Mouse (Mus musculus) kidney, adult 2 months (tissue): ENCODE data around the gene Fry. TPM values are rescaled to one million over a fixed set of nuclear protein-coding genes. Genes with fewer than 3 reads are reported as not detected.
"Not testable (repeated sequence)": the region's sequence is repeated elsewhere in the genome, so short reads cannot be mapped to it uniquely, and the experiment has no call there.

Experiments
- DNase-seq: peaks from one replicate; pipeline ENCODE4 v3.0.0; 2021
- H3K27ac ChIP-seq: fragments of 200-500 bp; 2 replicates; pipeline ENCODE4 v1.5.1; 2012; ENCODE audit warnings: low read depth, low read length, control low read depth, inconsistent platforms; ENCODE audit not compliant: insufficient read depth
- H3K27me3 ChIP-seq: fragments of 200-500 bp; replicated peaks from 2 replicates; pipeline ENCODE4 v1.6.1; 2012; ENCODE audit warnings: mild to moderate bottlenecking, moderate library complexity, low read length, inconsistent platforms; ENCODE audit not compliant: control insufficient read depth, insufficient read depth
- H3K36me3 ChIP-seq: fragments of 200-500 bp; 2 replicates; pipeline ENCODE4 v1.6.1; 2012; ENCODE audit warnings: mild to moderate bottlenecking, moderate library complexity, low read length, inconsistent platforms; ENCODE audit not compliant: control insufficient read depth, insufficient read depth
- H3K4me1 ChIP-seq: fragments of 200-500 bp; 2 replicates; pipeline ENCODE4 v1.6.1; 2011; ENCODE audit warnings: low read length; ENCODE audit not compliant: control insufficient read depth, insufficient read depth
- H3K4me3 ChIP-seq: fragments of 200-500 bp; 2 replicates; pipeline ENCODE4 v1.5.1; 2011; ENCODE audit warnings: mild to moderate bottlenecking, low read depth, low read length, control low read depth; ENCODE audit not compliant: insufficient read depth
- CTCF ChIP-seq: fragments of 200-500 bp; conservative IDR thresholded peaks from 2 replicates; pipeline ENCODE4 v1.5.1; 2011; ENCODE audit warnings: low read depth, mild to moderate bottlenecking, control low read depth, low read length, moderate library complexity, mixed read lengths; ENCODE audit not compliant: insufficient read depth, insufficient read length
- POLR2A ChIP-seq: fragments of 200-500 bp; IDR thresholded peaks from one replicate; pipeline ENCODE4 v1.6.1; 2011; ENCODE audit warnings: low read depth, low read length, control low read depth
- WGBS: fragments of 180-500 bp; shearing (Covaris S2); methylation state at CpG from one replicate; pipeline ENCODE4 v1.1.7; 2018; 5-methylcytosine and 5-hydroxymethylcytosine counted together
- polyA plus RNA-seq: library from polyadenylated mRNA; depleted of rRNA; stranded (reverse); fragments of >200 nt; gene quantifications from 2 replicates; pipeline ENCODE4 v1.2.3, GENCODE M21; 2012

Fry gene
- polyA plus RNA-seq, 1 experiment, result 12.9 TPM

GRCm38 (mm10) chr5:150490285-150490684 lies 371.8 kb downstream of the Fry start:
- DNase-seq, result no peak
- Histone ChIP-seq H3K4me3 (no peak overlapping the region), H3K36me3 (no peaks in the 10 kb centered on the region), H3K27ac (no peak overlapping the region), H3K27me3 (no peaks in the 10 kb centered on the region), H3K4me1 (no peaks in the 10 kb centered on the region)
- TF ChIP-seq CTCF, result no peak
- TF ChIP-seq POLR2A, result no peak
- 56% methylated on average over 3 of the region's 3 CpGs for WGBS

- Histone ChIP-seq H3K4me3 (no peak overlapping the region), H3K4me1 (no peaks in the 10 kb centered on the region), H3K27me3 (no peaks in the 10 kb centered on the region), H3K36me3 (no peaks in the 10 kb centered on the region), H3K27ac (no peak overlapping the region)
- 37% methylated on average over 8 of the region's 8 CpGs for WGBS
- no peak for DNase-seq
- TF ChIP-seq POLR2A, result no peak
Observed at GRCm38 (mm10) chr5:150490821-150491220, 372.4 kb downstream of the Fry start.

GRCm38 (mm10) chr5:150491573-150492173 lies 373.2 kb downstream of the Fry start:
- H3K4me3 ChIP-seq, H3K36me3 ChIP-seq, H3K4me1 ChIP-seq, H3K27me3 ChIP-seq, DNase-seq, H3K27ac ChIP-seq: not testable (repeated sequence)
- 95% methylated on average over 4 of the region's 4 CpGs for WGBS

GRCm38 (mm10) chr5:150495792-150496191 lies 377.3 kb downstream of the Fry start:
- H3K4me1 ChIP-seq, result no peaks in the 10 kb centered on the region
- DNase-seq, result peak; percentile 34
- H3K4me3 ChIP-seq, result no peak overlapping the region
- no peaks in the 10 kb centered on the region for H3K27me3 ChIP-seq
- no peaks in the 10 kb centered on the region for H3K36me3 ChIP-seq
- H3K27ac ChIP-seq, result no peak overlapping the region
- TF ChIP-seq POLR2A (no peak), CTCF (peak; percentile 67)
- 62% methylated on average over 6 of the region's 6 CpGs for WGBS

GRCm38 (mm10) chr5:150510451-150511225 lies 392.2 kb downstream of the Fry start:
- no peak overlapping the region for H3K4me3 ChIP-seq
- no peaks in the 10 kb centered on the region for H3K27me3 ChIP-seq
- WGBS, result 81% methylated on average over 6 of the region's 6 CpGs
- no peak for DNase-seq
- no peak overlapping the region for H3K27ac ChIP-seq
- H3K4me1 ChIP-seq, result no peaks in the 10 kb centered on the region
- no peak for TF ChIP-seq CTCF
- no peak for TF ChIP-seq POLR2A
- no peaks in the 10 kb centered on the region for H3K36me3 ChIP-seq

GRCm38 (mm10) chr5:150513264-150513663 lies 394.8 kb downstream of the Fry start:
- Histone ChIP-seq H3K27me3 (no peaks in the 10 kb centered on the region), H3K4me3 (no peak overlapping the region), H3K36me3 (no peaks in the 10 kb centered on the region), H3K4me1 (no peaks in the 10 kb centered on the region), H3K27ac (no peak overlapping the region)
- DNase-seq, result no peak
- 83% methylated on average over 4 of the region's 4 CpGs for WGBS
- TF ChIP-seq POLR2A (no peak), CTCF (no peak)

- Histone ChIP-seq H3K27ac (no peak overlapping the region), H3K4me3 (no peak overlapping the region), H3K27me3 (no peaks in the 10 kb centered on the region), H3K36me3 (no peaks in the 10 kb centered on the region), H3K4me1 (no peaks in the 10 kb centered on the region)
- TF ChIP-seq POLR2A, result no peak
- TF ChIP-seq CTCF, result no peak
- WGBS, result 71% methylated on average over 1 of the region's 1 CpGs
- no peak for DNase-seq
Observed at GRCm38 (mm10) chr5:150514027-150514426, 395.6 kb downstream of the Fry start.
